Mouse (Mus musculus): ENCODE measurements around the gene Ssna1. TPM values are rescaled to one million over a fixed set of nuclear protein-coding genes. Genes with fewer than 3 reads are reported as not detected.
A peak's percentile ranks its signal among the peaks of the same experiment; 100 is the strongest.

Ssna1 gene
- polyA plus RNA-seq, 1 experiment = not detected

DNA sequence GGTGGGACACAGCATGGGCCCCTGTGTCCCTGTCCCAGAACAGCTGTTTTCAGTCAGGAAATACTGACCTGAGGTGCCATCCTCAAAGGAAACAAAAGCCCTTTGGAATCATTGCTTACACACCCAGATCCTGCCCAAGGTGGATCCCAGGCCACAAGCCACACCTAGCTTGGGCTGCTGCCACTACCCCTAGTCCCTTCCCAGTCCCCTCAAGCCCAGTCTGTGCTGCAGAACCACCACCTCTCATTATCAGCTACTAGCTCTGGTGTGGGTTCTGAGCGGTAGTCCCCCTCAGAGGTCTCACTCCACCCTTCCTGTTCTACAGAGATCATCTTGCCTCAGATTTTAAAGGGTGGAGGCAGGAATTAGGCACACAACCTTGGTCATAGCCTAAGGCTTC lies 14.1 kb upstream of the Ssna1 start:
- H3K27ac ChIP-seq (ENCODE audit: insufficient read depth, low read depth, low read length) = no peak overlapping the region
- no peak overlapping the region for H3K4me3 ChIP-seq (ENCODE audit: insufficient read depth, low read depth, low read length)
- H3K4me1 ChIP-seq (ENCODE audit: control insufficient read depth, insufficient read depth, low read length) = peaks cover 40% of the 10 kb centered on the region
- WGBS = 76% methylated on average over 1 of the region's 1 CpGs
- TF ChIP-seq POLR2A (IDR thresholded peaks at IDR 0.05; ENCODE audit: insufficient read depth, low read depth, low read length) (no peak), CTCF (IDR thresholded peaks at IDR 0.05; ENCODE audit: insufficient read depth, low read depth, low read length) (no peak)

DNA sequence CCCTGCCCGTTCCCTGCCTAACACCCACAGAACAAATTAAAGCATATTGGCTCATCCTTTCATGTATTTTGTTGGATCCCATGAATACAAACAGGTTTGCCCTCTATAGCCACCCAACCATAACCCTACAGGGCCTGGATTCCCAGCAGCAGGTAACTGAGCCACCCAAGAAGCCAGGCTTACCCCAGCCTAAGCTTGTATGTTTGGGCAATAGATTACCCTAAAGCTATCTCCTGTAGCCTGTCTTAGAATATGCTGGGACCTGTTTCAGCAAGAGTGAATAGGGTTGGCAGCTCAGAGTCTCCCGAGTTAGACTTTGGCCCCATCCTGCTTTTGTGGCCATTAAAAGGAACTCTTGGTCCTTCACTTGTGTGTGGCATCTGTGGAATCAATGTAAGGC lies 13.3 kb upstream of the Ssna1 start:
- TF ChIP-seq POLR2A (IDR thresholded peaks at IDR 0.05; ENCODE audit: insufficient read depth, low read depth, low read length) (no peak), CTCF (IDR thresholded peaks at IDR 0.05; ENCODE audit: insufficient read depth, low read depth, low read length) (no peak)
- Histone ChIP-seq H3K4me1 (ENCODE audit: control insufficient read depth, insufficient read depth, low read length) (peaks cover 32% of the 10 kb centered on the region), H3K4me3 (ENCODE audit: insufficient read depth, low read depth, low read length) (no peak overlapping the region), H3K27ac (ENCODE audit: insufficient read depth, low read depth, low read length) (no peak overlapping the region)
- WGBS = 76% methylated on average over 2 of the region's 2 CpGs

DNA sequence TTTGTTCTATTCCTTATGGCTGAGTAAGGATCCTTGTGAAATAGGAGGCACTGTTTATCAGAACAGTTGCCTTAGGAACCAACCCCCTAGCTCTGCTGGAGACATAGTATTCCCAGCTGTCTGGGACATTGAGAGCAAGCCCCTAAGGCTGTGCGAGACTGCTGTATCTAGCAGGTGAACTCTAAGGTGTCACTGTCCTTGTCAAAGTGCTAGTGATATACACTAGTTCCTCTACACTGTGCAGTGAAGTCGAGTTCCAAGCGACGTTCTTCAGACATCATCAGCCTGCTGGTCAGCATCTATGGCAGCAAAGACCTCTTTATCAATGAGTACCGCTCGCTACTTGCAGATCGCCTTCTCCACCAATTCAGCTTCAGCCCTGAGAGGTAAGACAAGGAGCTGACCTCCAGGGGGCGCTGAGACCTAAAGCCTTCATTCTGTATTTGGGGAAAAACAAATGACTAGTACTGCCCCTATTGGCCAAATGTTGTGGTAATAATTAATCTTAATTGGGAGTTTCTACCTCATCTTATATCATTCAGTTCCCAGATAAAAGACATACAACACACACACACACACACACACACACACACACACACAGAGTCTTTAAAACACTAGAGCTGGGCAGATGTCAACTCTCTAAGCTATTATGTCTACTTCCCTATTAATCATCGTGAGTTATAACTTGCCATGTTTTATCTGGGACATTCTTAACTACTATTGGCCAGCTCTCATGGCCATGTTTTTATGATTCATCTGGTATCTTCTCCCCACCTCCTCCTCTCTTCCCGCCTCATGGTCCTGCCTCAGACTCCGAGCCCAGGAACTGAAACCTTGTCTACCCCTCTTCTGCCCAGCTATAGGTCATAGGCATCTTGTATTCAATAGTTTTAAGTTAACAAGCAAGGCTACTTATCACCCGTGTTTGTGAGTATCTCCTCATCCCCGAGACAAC lies 7.0 kb upstream of the Ssna1 start:
- Histone ChIP-seq H3K4me3 (ENCODE audit: insufficient read depth, low read depth, low read length) (no peak overlapping the region), H3K27ac (ENCODE audit: insufficient read depth, low read depth, low read length) (no peak overlapping the region), H3K4me1 (ENCODE audit: control insufficient read depth, insufficient read depth, low read length) (no peaks in the 10 kb centered on the region)
- 55% methylated on average over 13 of the region's 13 CpGs for WGBS
- TF ChIP-seq CTCF (IDR thresholded peaks at IDR 0.05; ENCODE audit: insufficient read depth, low read depth, low read length) = 0 out of 2 replicates have a peak, but pooled peaks have one; percentile 20
- no peak for TF ChIP-seq POLR2A (IDR thresholded peaks at IDR 0.05; ENCODE audit: insufficient read depth, low read depth, low read length)

DNA sequence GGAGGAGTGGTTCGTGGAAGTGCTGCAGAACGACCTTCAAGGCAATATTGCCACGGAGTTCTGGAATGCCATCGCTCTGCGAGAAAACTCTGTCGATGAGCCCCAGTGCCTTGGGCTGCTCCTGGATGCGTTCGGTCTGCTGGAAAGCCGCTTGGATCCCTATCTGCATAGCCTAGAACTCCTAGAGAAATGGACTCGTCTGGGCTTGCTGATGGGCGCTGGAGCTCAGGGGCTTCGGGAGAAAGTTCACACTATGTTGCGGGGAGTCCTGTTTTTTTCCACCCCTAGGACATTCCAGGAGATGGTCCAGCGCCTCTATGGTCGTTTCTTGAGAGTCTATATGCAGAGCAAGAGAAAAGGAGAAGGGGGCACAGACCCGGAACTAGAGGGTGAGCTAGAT lies 772 bp upstream of the Ssna1 start:
- WGBS = 34% methylated on average over 16 of the region's 16 CpGs
- TF ChIP-seq CTCF (IDR thresholded peaks at IDR 0.05; ENCODE audit: insufficient read depth, low read depth, low read length) (no peak), POLR2A (IDR thresholded peaks at IDR 0.05; ENCODE audit: insufficient read depth, low read depth, low read length) (no peak)
- Histone ChIP-seq H3K4me3 (ENCODE audit: insufficient read depth, low read depth, low read length) (peak overlapping the region; percentile 53), H3K27ac (ENCODE audit: insufficient read depth, low read depth, low read length) (no peak overlapping the region), H3K4me1 (ENCODE audit: control insufficient read depth, insufficient read depth, low read length) (peaks cover 18% of the 10 kb centered on the region)

DNA sequence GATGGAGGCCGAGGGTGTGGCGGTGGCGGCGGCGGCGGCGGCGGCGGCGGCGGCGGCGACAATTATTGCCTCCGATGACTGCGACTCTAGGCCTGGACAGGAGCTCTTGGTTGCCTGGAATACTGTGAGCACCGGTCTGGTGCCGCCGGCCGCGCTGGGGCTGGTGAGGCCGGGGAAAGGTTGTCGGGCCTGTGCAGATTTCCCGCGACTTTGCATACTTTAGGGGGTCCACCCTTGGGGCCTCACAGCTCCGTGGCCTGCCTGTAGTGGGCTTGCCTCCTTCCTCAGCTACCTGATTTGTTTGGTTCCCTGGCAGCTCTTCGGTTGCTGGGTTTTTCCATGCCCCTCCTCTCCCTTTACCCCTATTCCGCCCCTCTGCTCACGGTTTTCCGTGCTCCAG lies 277 bp upstream of the Ssna1 start:
- peaks cover 18% of the 10 kb centered on the region for H3K4me1 ChIP-seq (ENCODE audit: control insufficient read depth, insufficient read depth, low read length)
- H3K27ac ChIP-seq (ENCODE audit: insufficient read depth, low read depth, low read length) = no peak overlapping the region
- under 1% methylated on average over 29 of the region's 29 CpGs for WGBS
- 0 out of 2 replicates have a peak, but pooled peaks have one; percentile 4 for TF ChIP-seq CTCF (IDR thresholded peaks at IDR 0.05; ENCODE audit: insufficient read depth, low read depth, low read length)
- TF ChIP-seq POLR2A (IDR thresholded peaks at IDR 0.05; ENCODE audit: insufficient read depth, low read depth, low read length) = no peak; the same call in 1 of the 2 replicates
- H3K4me3 ChIP-seq (ENCODE audit: insufficient read depth, low read depth, low read length) = peak overlapping the region; percentile 53

DNA sequence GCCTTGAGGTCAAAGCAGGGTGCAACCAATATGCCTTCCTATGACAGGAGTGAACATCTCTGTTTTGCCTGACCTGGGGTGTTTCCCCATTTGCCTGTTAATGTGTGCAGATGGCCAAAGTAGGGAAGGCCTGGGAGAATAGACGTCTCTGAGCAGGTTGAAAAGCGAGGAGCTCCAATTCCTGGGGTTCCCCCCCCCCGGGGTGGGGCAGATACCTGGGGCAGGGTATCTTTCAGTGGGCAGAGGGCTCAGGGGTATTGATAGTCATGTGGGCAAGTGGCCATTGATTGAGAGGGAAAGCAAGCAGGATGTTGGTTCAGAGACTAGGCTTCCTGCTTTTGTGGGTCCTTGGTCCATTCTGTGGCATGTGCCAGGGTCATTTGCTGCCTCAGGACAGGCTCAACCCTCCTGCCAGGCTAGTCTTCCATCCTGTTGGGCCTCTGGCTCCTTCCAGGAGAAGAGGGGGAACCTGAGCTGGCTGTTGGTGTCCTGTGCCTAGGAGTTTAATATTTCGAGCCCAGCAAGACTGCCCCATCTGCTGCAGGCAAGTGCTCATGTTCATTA lies 4.4 kb downstream of the Ssna1 start:
- Histone ChIP-seq H3K4me3 (ENCODE audit: insufficient read depth, low read depth, low read length) (no peak overlapping the region), H3K4me1 (ENCODE audit: control insufficient read depth, insufficient read depth, low read length) (peaks cover 41% of the 10 kb centered on the region), H3K27ac (ENCODE audit: insufficient read depth, low read depth, low read length) (no peak overlapping the region)
- no peak for TF ChIP-seq CTCF (IDR thresholded peaks at IDR 0.05; ENCODE audit: insufficient read depth, low read depth, low read length)
- WGBS = 75% methylated on average over 4 of the region's 4 CpGs

DNA sequence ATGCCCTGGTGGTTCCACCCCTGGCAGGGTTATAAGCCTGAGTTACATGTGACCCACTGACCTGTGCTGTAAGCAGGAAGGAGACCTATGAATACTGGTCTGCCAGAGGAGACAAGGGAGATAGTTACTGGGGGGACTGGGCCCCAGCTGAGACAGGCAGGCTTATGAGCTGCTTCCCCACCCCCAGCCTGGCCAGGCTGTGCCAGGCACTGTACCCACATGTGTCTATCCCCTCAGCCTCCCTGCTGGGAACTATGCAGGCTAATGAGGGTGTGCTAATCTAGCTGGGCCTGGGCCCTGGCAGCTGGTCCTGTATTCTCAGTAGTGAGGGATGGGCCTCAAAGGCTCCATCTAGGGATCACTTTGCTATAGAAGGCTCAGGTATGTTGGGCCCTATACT lies 5.0 kb downstream of the Ssna1 start:
- Histone ChIP-seq H3K4me1 (ENCODE audit: control insufficient read depth, insufficient read depth, low read length) (peaks cover 39% of the 10 kb centered on the region), H3K27ac (ENCODE audit: insufficient read depth, low read depth, low read length) (0 out of 2 replicates have a peak overlapping the region, but pooled peaks have one; percentile 20)

DNA sequence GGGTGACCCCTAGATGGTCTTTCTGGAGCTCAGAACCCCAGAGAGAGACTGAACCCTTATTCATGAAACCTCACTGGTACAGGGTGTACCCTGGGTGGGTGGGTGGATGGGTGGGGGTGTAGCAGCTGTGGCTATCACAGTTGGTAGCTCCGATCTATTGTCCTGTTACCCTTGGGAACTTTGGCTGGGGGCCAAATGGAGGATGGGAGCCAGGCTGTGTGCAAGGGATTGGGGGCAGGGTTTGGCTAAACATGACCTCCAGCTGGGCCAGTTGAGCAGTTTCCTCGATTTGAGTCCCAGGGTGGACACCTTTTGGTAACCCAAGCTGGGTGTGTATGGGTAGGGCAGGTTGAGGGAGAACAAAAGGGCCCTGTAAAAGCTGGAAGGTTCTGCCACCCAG lies 5.5 kb downstream of the Ssna1 start:
- 14% methylated on average over 2 of the region's 2 CpGs for WGBS
- no peak for TF ChIP-seq POLR2A (IDR thresholded peaks at IDR 0.05; ENCODE audit: insufficient read depth, low read depth, low read length)
- no peak for TF ChIP-seq CTCF (IDR thresholded peaks at IDR 0.05; ENCODE audit: insufficient read depth, low read depth, low read length)
- Histone ChIP-seq H3K27ac (ENCODE audit: insufficient read depth, low read depth, low read length) (0 out of 2 replicates have a peak overlapping the region, but pooled peaks have one; percentile 20), H3K4me1 (ENCODE audit: control insufficient read depth, insufficient read depth, low read length) (peaks cover 43% of the 10 kb centered on the region), H3K4me3 (ENCODE audit: insufficient read depth, low read depth, low read length) (no peak overlapping the region)

More for the DNA sequence above, 5.0 kb downstream of the Ssna1 start:
- no peak overlapping the region for H3K4me3 ChIP-seq (ENCODE audit: insufficient read depth, low read depth, low read length)
- TF ChIP-seq CTCF (IDR thresholded peaks at IDR 0.05; ENCODE audit: insufficient read depth, low read depth, low read length) (no peak), POLR2A (IDR thresholded peaks at IDR 0.05; ENCODE audit: insufficient read depth, low read depth, low read length) (no peak)

Measured in olfactory bulb, adult 2 months (tissue).